Mouse (Mus musculus): Measurements from ENCODE around the gene Luzp1. TPM values are rescaled to one million over a fixed set of nuclear protein-coding genes. Genes with fewer than 3 reads are reported as not detected.

The Luzp1 gene
- total and polyA plus RNA-seq, 2 experiments from 2014 or later: 15.2 to 58.0 TPM

- ATAC-seq (ENCODE audit: low FRiP score): no peak
- 97% methylated on average over 1 of the region's 1 CpGs for WGBS
Measured at GRCm38 (mm10) chr4:136476692-136477091, 7.1 kb downstream of the Luzp1 start.

GRCm38 (mm10) chr4:136486549-136486948 lies 17.0 kb downstream of the Luzp1 start:
- Histone ChIP-seq H3K4me2 (ENCODE audit: low read depth, low read length, poor library complexity, severe bottlenecking) (no peak overlapping the region), H3K27ac (ENCODE audit: low read depth, low read length) (no peak overlapping the region), H3K4me1 (ENCODE audit: insufficient read depth, low read length) (no peaks in the 10 kb centered on the region), H3K36me3 (ENCODE audit: insufficient read depth, low read length) (no peaks in the 10 kb centered on the region), H3K4me3 (ENCODE audit: low read depth, low read length) (no peak overlapping the region), H3K27me3 (ENCODE audit: insufficient read depth, low read length) (no peaks in the 10 kb centered on the region), H3K9me3 (ENCODE audit: low read length) (no peaks in the 10 kb centered on the region), H3K9ac (replicated peaks; ENCODE audit: low read length, poor library complexity, severe bottlenecking) (no peak overlapping the region)
- DNase-seq (ENCODE audit: low spot score): no peak
- no peak for ATAC-seq (ENCODE audit: low FRiP score)
- no peak for TF ChIP-seq CTCF (IDR thresholded peaks at IDR 0.05)
- WGBS: 92% methylated on average over 2 of the region's 2 CpGs

More at GRCm38 (mm10) chr4:136476692-136477091, 7.1 kb downstream of the Luzp1 start:
- H3K4me3 ChIP-seq (ENCODE audit: low read depth, low read length): no peak overlapping the region
- H3K4me2 ChIP-seq (ENCODE audit: low read depth, low read length, poor library complexity, severe bottlenecking): no peak overlapping the region
- peaks cover under 1% of the 10 kb centered on the region for H3K4me1 ChIP-seq (ENCODE audit: insufficient read depth, low read length)
- no peak overlapping the region for H3K9ac ChIP-seq (replicated peaks; ENCODE audit: low read length, poor library complexity, severe bottlenecking)
- TF ChIP-seq CTCF (IDR thresholded peaks at IDR 0.05): no peak
- no peak overlapping the region for H3K27ac ChIP-seq (ENCODE audit: low read depth, low read length)
- no peaks in the 10 kb centered on the region for H3K9me3 ChIP-seq (ENCODE audit: low read length)
- no peaks in the 10 kb centered on the region for H3K27me3 ChIP-seq (ENCODE audit: insufficient read depth, low read length)
- no peaks in the 10 kb centered on the region for H3K36me3 ChIP-seq (ENCODE audit: insufficient read depth, low read length)
- DNase-seq (ENCODE audit: low spot score): no peak

- H3K4me1 ChIP-seq (ENCODE audit: insufficient read depth, low read length): no peaks in the 10 kb centered on the region
- ATAC-seq (ENCODE audit: low FRiP score): no peak
Measured at GRCm38 (mm10) chr4:136495993-136496392, 26.4 kb downstream of the Luzp1 start.

GRCm38 (mm10) chr4:136505426-136506215 lies 36.1 kb downstream of the Luzp1 start:
- WGBS: 57% methylated on average over 2 of the region's 2 CpGs
- Histone ChIP-seq H3K27me3 (ENCODE audit: insufficient read depth, low read length) (no peaks in the 10 kb centered on the region), H3K36me3 (ENCODE audit: insufficient read depth, low read length) (no peaks in the 10 kb centered on the region), H3K27ac (ENCODE audit: low read depth, low read length) (no peak overlapping the region), H3K9ac (replicated peaks; ENCODE audit: low read length, poor library complexity, severe bottlenecking) (no peak overlapping the region), H3K4me3 (ENCODE audit: low read depth, low read length) (no peak overlapping the region), H3K9me3 (ENCODE audit: low read length) (no peaks in the 10 kb centered on the region), H3K4me2 (ENCODE audit: low read depth, low read length, poor library complexity, severe bottlenecking) (no peak overlapping the region), H3K4me1 (ENCODE audit: insufficient read depth, low read length) (no peaks in the 10 kb centered on the region)
- ATAC-seq (ENCODE audit: low FRiP score) (no peak), DNase-seq (ENCODE audit: low spot score) (no peak)
- TF ChIP-seq CTCF (IDR thresholded peaks at IDR 0.05): no peak

More at GRCm38 (mm10) chr4:136495993-136496392, 26.4 kb downstream of the Luzp1 start:
- H3K9me3 ChIP-seq (ENCODE audit: low read length): no peaks in the 10 kb centered on the region
- H3K27ac ChIP-seq (ENCODE audit: low read depth, low read length): no peak overlapping the region
- H3K4me2 ChIP-seq (ENCODE audit: low read depth, low read length, poor library complexity, severe bottlenecking): no peak overlapping the region
- DNase-seq (ENCODE audit: low spot score): no peak
- H3K9ac ChIP-seq (replicated peaks; ENCODE audit: low read length, poor library complexity, severe bottlenecking): no peak overlapping the region
- TF ChIP-seq CTCF (IDR thresholded peaks at IDR 0.05): no peak
- no peak overlapping the region for H3K4me3 ChIP-seq (ENCODE audit: low read depth, low read length)
- H3K27me3 ChIP-seq (ENCODE audit: insufficient read depth, low read length): no peaks in the 10 kb centered on the region
- no peaks in the 10 kb centered on the region for H3K36me3 ChIP-seq (ENCODE audit: insufficient read depth, low read length)

GRCm38 (mm10) chr4:136509857-136510256 lies 40.3 kb downstream of the Luzp1 start:
- H3K4me2 ChIP-seq (ENCODE audit: low read depth, low read length, poor library complexity, severe bottlenecking): no peak overlapping the region
- 87% methylated on average over 1 of the region's 1 CpGs for WGBS

GRCm38 (mm10) chr4:136511708-136512107 lies 42.1 kb downstream of the Luzp1 start:
- H3K27ac ChIP-seq (ENCODE audit: low read depth, low read length): no peak overlapping the region
- H3K4me1 ChIP-seq (ENCODE audit: insufficient read depth, low read length): no peaks in the 10 kb centered on the region
- no peak overlapping the region for H3K4me2 ChIP-seq (ENCODE audit: low read depth, low read length, poor library complexity, severe bottlenecking)
- H3K4me3 ChIP-seq (ENCODE audit: low read depth, low read length): no peak overlapping the region
- no peaks in the 10 kb centered on the region for H3K9me3 ChIP-seq (ENCODE audit: low read length)
- no peak for TF ChIP-seq CTCF (IDR thresholded peaks at IDR 0.05)
- H3K27me3 ChIP-seq (ENCODE audit: insufficient read depth, low read length): no peaks in the 10 kb centered on the region
- no peak for DNase-seq (ENCODE audit: low spot score)
- H3K9ac ChIP-seq (replicated peaks; ENCODE audit: low read length, poor library complexity, severe bottlenecking): no peak overlapping the region
- ATAC-seq (ENCODE audit: low FRiP score): no peak
- WGBS: 40% methylated on average over 4 of the region's 4 CpGs
- H3K36me3 ChIP-seq (ENCODE audit: insufficient read depth, low read length): no peaks in the 10 kb centered on the region

More at GRCm38 (mm10) chr4:136509857-136510256, 40.3 kb downstream of the Luzp1 start:
- H3K9me3 ChIP-seq (ENCODE audit: low read length): no peaks in the 10 kb centered on the region
- TF ChIP-seq CTCF (IDR thresholded peaks at IDR 0.05): peak; percentile 42
- no peak for DNase-seq (ENCODE audit: low spot score)
- no peak overlapping the region for H3K9ac ChIP-seq (replicated peaks; ENCODE audit: low read length, poor library complexity, severe bottlenecking)
- no peak overlapping the region for H3K4me3 ChIP-seq (ENCODE audit: low read depth, low read length)
- no peaks in the 10 kb centered on the region for H3K36me3 ChIP-seq (ENCODE audit: insufficient read depth, low read length)
- H3K27me3 ChIP-seq (ENCODE audit: insufficient read depth, low read length): no peaks in the 10 kb centered on the region
- ATAC-seq (ENCODE audit: low FRiP score): no peak
- no peak overlapping the region for H3K27ac ChIP-seq (ENCODE audit: low read depth, low read length)
- H3K4me1 ChIP-seq (ENCODE audit: insufficient read depth, low read length): no peaks in the 10 kb centered on the region

Measured in midbrain, postnatal 0 days (tissue).